Mouse (Mus musculus) hindbrain, postnatal 0 days (tissue): ENCODE measurements around the gene Snx22. TPM values are rescaled to one million over a fixed set of nuclear protein-coding genes. Genes with fewer than 3 reads are reported as not detected.
A peak's percentile ranks its signal among the peaks of the same experiment; 100 is the strongest.

Experiments
- ATAC-seq: fragments of 200-750 bp; cut with Nextera tagmentation; 2 replicates; pipeline ENCODE4 v1.8.0; 2017; ENCODE audit warnings: mild to moderate bottlenecking, moderate TSS enrichment, moderate library complexity
- DNase-seq: peaks from one replicate; pipeline ENCODE4 v3.0.0-alpha.2; 2015; ENCODE audit warnings: low spot score
- H3K27ac ChIP-seq: fragments of 300-500 bp; sonication (generic); 2 replicates; pipeline ENCODE4 v1.5.1; 2014; ENCODE audit warnings: mild to moderate bottlenecking
- H3K27me3 ChIP-seq: fragments of 300-500 bp; sonication (generic); 2 replicates; pipeline ENCODE4 v1.6.1; 2014; ENCODE audit warnings: low read length, mixed read lengths; ENCODE audit not compliant: insufficient read depth
- H3K36me3 ChIP-seq: fragments of 300-500 bp; sonication (generic); 2 replicates; pipeline ENCODE4 v1.6.1; 2014; ENCODE audit warnings: low read length, mixed read lengths; ENCODE audit not compliant: insufficient read depth
- H3K4me1 ChIP-seq: fragments of 300-500 bp; sonication (generic); 2 replicates; pipeline ENCODE4 v1.6.1; 2014; ENCODE audit warnings: antibody characterized with exemption, low read length, mixed read lengths; ENCODE audit not compliant: insufficient read depth
- H3K4me2 ChIP-seq: fragments of 300-500 bp; sonication (generic); 2 replicates; pipeline ENCODE4 v1.6.1; 2014; ENCODE audit warnings: low read depth, mild to moderate bottlenecking, low read length, moderate library complexity, mixed read lengths
- H3K4me3 ChIP-seq: fragments of 300-500 bp; sonication (generic); 2 replicates; pipeline ENCODE4 v1.5.1; 2014; ENCODE audit warnings: low read length
- H3K9ac ChIP-seq: fragments of 300-500 bp; sonication (generic); replicated peaks from 2 replicates; pipeline ENCODE4 v1.6.1; 2014; ENCODE audit warnings: mild to moderate bottlenecking, low read length, moderate library complexity, mixed read lengths
- H3K9me3 ChIP-seq: fragments of 300-500 bp; sonication (generic); 2 replicates; pipeline ENCODE4 v1.6.1; 2016; ENCODE audit warnings: low read length, mixed read lengths
- CTCF ChIP-seq: IDR thresholded peaks from 2 replicates; pipeline ENCODE4 v1.5.1; 2016; ENCODE audit warnings: antibody characterized with exemption, control low read depth, low read depth
- WGBS: fragments of 180-500 bp; shearing (Covaris S2); extraction: QIAGEN DNeasy Blood & Tissue Kit; methylation state at CpG from one replicate; pipeline ENCODE4 v1.1.7; 2014; 5-methylcytosine and 5-hydroxymethylcytosine counted together
- polyA plus RNA-seq: library from polyadenylated mRNA; unstranded; fragments of >200 nt; fragmentation: Nextera tagmentation; extraction: Ambion mirVana; gene quantifications from 2 replicates; pipeline ENCODE4 v1.2.1, GENCODE M21; 2015
- total RNA-seq: library from RNA; depleted of rRNA; stranded (reverse); fragments of >200 nt; gene quantifications from 2 replicates; pipeline ENCODE4 v1.2.3, GENCODE M21; 2014

Snx22 gene
- total and polyA plus RNA-seq, 2 experiments from 2014 or later: 7.1 to 13.2 TPM

DNA sequence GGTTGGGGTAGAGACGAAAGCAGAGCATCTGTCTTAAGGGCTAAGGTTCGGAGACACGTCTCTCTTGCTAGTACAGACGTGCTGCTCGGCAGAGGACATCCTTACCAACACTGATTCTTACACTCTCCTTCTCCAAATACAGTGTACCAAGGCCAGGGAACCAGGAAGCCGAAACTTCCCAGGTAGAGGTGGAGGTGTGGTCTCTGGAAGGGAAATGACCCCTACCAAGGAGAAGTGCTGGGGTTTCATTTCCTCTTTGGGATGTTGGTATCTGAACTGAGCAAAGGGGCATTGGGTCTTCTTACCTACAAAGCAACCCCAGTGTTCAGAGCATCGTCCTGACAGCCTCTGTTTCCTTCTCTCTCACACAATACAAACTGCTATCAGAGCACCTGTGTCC is 3.2 kb upstream of the Snx22 start:
- Histone ChIP-seq H3K9me3 (no peaks in the 10 kb centered on the region), H3K36me3 (no peaks in the 10 kb centered on the region), H3K9ac (no peak overlapping the region), H3K27ac (no peak overlapping the region), H3K4me3 (no peak overlapping the region), H3K27me3 (no peaks in the 10 kb centered on the region), H3K4me2 (no peak overlapping the region), H3K4me1 (no peaks in the 10 kb centered on the region)
- 84% methylated on average over 7 of the region's 7 CpGs for WGBS
- no peak for TF ChIP-seq CTCF
- DNase-seq: no peak
- ATAC-seq: no peak

DNA sequence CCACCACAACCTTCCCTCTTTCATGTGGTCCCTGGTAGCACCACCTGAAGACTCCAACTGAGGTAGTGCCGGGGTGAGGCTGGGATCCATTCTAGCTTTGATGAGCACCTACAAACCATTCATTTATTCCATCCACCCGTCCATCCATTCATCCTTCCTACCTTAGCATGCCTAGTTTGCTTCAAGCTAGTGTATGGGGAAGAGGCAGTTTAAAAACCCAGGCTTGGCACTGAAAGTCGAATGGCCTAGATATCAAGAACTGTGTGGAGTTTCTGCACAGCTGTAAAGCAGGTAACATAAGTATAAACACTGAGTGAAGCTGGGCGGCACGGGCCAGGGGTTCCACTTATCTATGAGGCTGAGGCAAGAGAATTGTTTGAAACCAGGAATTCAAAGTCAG is 632 bp upstream of the Snx22 start:
- Histone ChIP-seq H3K4me1 (no peaks in the 10 kb centered on the region), H3K4me2 (no peak overlapping the region), H3K9ac (no peak overlapping the region), H3K27me3 (no peaks in the 10 kb centered on the region), H3K36me3 (peaks cover 17% of the 10 kb centered on the region), H3K9me3 (no peaks in the 10 kb centered on the region), H3K27ac (no peak overlapping the region), H3K4me3 (no peak overlapping the region; the same call in 1 of the 2 replicates)
- 90% methylated on average over 5 of the region's 5 CpGs for WGBS
- DNase-seq (no peak), ATAC-seq (no peak)
- TF ChIP-seq CTCF: no peak

DNA sequence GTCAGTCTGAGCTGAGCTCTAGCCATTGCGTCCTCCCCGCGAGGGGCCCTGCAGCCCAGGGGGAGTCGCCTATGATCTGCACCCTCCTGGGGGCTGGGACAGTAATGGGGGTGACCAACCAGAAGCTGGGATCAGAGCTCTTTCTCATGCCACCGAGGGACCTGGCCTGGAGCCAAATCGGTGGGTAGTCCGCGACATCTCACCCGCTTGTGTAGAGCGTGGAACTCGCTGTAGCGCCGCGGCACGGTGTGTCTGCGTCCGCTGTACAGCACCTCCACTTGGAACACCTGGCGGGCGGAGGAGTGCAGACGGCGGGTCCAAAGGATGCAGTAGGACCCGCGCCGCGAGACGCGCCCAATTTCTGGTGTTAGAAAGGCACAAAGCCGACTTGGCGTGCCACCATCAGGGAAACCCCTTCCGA is 538 bp downstream of the Snx22 start:
- under 1% methylated on average over 30 of the region's 30 CpGs for WGBS
- Histone ChIP-seq H3K9me3 (no peaks in the 10 kb centered on the region), H3K4me1 (no peaks in the 10 kb centered on the region), H3K4me2 (peak overlapping the region; percentile 95), H3K27me3 (no peaks in the 10 kb centered on the region), H3K36me3 (peaks cover 25% of the 10 kb centered on the region), H3K27ac (no peak overlapping the region), H3K4me3 (peak overlapping the region; percentile 54), H3K9ac (peak overlapping the region; percentile 61)
- ATAC-seq (peak; percentile 60), DNase-seq (peak; percentile 73)
- TF ChIP-seq CTCF: peak; percentile 31; the same call in 1 of the 2 replicates

DNA sequence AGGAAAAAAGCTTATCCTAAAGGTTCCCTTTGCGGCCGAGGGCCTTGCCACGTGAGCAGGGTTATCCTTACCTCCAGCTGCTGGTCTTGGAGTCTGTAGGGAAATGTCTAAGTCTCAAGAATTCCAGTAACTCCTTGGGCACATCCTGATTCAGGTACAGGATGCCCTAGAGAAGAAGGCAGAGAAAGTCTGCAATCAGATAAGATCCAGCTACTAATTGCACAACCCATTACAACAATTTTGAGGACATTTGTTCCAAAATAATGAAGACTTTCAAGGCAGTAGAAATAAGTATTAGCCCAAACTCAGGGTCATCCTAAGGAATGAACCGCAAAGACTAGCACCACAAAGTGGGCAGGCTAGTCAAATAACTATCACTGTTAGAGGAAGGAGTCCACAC is 1.5 kb downstream of the Snx22 start:
- WGBS: 61% methylated on average over 4 of the region's 4 CpGs
- H3K36me3 ChIP-seq: peaks cover 34% of the 10 kb centered on the region
- no peak for ATAC-seq
- no peaks in the 10 kb centered on the region for H3K27me3 ChIP-seq
- no peak for DNase-seq
- H3K4me2 ChIP-seq: no peak overlapping the region
- H3K4me3 ChIP-seq: no peak overlapping the region
- no peak overlapping the region for H3K9ac ChIP-seq
- no peak for TF ChIP-seq CTCF
- H3K27ac ChIP-seq: no peak overlapping the region
- no peaks in the 10 kb centered on the region for H3K9me3 ChIP-seq
- no peaks in the 10 kb centered on the region for H3K4me1 ChIP-seq

DNA sequence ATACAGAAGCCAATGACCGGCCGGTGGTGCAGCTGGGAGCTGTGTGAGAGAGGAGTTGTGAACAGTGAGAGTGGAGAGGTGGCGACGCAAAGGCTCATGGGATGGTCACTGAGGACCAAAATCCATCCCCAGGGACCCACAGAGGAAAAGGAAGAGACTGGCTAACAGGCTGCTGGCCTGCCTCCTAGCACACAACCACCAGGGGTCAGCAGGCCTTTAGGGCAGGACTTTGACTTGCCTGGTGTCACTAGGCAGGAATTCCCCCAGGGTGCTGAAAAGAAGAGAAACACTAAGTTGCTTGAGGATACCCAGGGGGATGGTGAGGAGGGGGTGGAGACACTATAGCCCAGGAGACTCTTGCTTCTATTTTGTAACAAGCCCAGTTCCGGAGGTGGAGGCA is 2.0 kb downstream of the Snx22 start:
- TF ChIP-seq CTCF: peak; percentile 76
- no peak overlapping the region for H3K4me2 ChIP-seq
- H3K27ac ChIP-seq: no peak overlapping the region
- peak; percentile 61 for DNase-seq
- H3K36me3 ChIP-seq: peaks cover 40% of the 10 kb centered on the region
- H3K9ac ChIP-seq: no peak overlapping the region
- no peaks in the 10 kb centered on the region for H3K9me3 ChIP-seq
- WGBS: 29% methylated on average over 5 of the region's 5 CpGs
- no peak overlapping the region for H3K4me3 ChIP-seq
- no peak for ATAC-seq
- no peaks in the 10 kb centered on the region for H3K4me1 ChIP-seq
- no peaks in the 10 kb centered on the region for H3K27me3 ChIP-seq

DNA sequence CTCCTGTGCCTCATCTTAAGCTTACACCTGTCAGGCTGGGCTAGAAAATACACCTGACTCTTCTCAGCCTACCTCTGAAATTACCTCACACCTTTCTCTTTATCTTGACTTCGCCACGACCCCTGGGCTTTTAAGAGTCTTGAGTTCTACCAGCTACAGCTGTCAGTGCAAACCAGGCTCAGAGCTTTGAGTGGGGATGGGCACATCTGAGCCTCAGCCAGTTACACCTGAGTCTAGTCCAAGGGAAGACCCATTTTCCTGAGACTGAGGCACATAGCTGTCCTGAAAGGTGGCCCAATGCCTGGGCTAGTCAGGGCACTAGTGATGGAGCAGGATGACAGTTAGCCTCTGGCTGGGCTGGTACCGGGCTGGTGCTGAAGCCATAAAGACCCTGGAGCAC is 2.7 kb downstream of the Snx22 start:
- Histone ChIP-seq H3K9ac (no peak overlapping the region), H3K36me3 (peaks cover 41% of the 10 kb centered on the region), H3K4me1 (no peaks in the 10 kb centered on the region), H3K9me3 (no peaks in the 10 kb centered on the region), H3K27ac (no peak overlapping the region), H3K27me3 (no peaks in the 10 kb centered on the region), H3K4me3 (no peak overlapping the region), H3K4me2 (no peak overlapping the region)
- TF ChIP-seq CTCF: no peak
- 85% methylated on average over 3 of the region's 3 CpGs for WGBS
- no peak for DNase-seq
- no peak for ATAC-seq

DNA sequence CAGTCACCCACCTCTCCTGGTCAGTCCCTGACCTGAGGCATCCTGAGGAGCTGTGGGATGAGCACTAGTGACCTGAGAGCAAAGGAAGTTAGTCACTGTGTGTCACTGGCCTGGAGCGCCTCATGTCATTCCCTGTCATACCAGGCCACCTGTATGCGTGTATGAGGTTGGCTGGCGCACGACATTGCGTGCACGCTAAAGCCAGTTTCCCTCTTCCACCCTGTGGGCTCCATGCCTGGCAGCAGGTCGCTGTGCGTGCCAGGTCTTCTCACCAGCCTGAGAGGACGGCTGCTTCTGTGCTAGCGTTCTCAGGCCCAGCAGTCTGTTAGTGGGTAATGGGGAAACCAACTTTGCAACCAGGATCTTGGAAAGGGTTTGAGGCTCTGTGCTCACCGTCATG is 5.2 kb downstream of the Snx22 start:
- Histone ChIP-seq H3K4me1 (peaks cover 13% of the 10 kb centered on the region), H3K9ac (no peak overlapping the region), H3K4me2 (no peak overlapping the region), H3K9me3 (no peaks in the 10 kb centered on the region), H3K4me3 (no peak overlapping the region), H3K27ac (no peak overlapping the region), H3K27me3 (no peaks in the 10 kb centered on the region), H3K36me3 (peaks cover 41% of the 10 kb centered on the region)
- no peak for ATAC-seq
- no peak for DNase-seq
- no peak for TF ChIP-seq CTCF
- 97% methylated on average over 11 of the region's 11 CpGs for WGBS
